Mouse (Mus musculus): Measurements from ENCODE around the gene Tjp3.

DNA sequence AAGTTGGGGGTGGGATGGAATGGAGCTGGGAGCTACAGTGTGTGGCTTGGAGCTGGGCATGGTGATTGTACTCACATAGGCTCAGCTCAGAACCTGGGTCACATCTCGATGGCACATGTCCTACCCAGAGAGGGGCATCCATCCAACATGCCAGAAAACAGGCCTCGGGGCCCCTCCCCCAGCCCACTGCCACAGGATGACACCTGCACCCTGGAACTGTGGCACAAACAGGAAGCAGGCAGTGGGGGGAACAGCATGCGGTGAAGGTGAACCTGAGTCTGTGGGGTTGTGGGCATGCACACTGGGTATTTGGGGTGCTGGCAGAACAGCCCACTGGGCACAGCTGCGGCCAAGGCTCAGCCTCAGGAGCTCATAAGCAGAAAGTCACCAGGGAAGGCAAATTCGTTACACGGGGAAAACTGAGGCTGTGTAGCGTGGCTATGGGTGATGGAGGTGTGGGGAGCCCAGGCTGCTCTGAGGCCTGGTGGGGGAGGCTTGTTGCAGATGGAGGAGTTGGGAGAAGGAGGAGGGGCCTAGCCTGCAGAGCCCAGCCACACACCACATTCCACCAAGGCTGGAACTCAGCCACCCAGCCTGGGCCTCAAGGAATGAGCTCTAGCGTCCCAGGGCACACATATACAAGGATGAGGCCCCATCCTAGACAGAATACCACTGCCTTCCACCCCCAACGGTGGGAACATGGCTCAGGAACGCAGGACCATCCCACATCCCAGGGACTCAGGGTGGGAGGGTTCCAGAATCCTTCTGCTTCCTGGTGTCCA is 38.0 kb upstream of the Tjp3 start:
- TF ChIP-seq POLR2A (IDR thresholded peaks at IDR 0.05; ENCODE audit: borderline replicate concordance, low read depth, low read length) (no peak), CTCF (IDR thresholded peaks at IDR 0.05; ENCODE audit: low read depth, low read length) (no peak)

All from bone marrow macrophage, adult 2 months (primary cell).